9 mouse cellular contexts compared by ENCODE assay signal in the genomic region with DNA sequence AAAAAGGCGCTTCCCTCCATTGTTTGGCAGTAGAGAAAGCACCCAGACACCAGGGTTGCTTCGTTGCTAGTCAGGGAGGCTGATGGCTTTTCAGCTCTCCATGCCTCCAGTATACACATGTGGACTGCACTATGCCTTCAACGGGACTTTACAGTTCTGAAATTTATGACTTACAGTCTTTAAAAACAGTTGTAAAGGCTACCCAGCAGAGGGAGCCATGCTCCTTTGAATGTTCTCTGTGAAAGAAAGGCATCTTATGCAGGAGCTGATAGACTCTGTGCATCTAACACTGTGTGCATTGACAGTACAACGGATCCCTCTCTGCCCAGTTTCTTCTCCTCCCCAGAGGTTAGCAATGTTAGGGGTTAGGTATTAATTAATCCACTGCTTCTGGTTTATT. TPM values are rescaled to one million over a fixed set of nuclear protein-coding genes. Genes with fewer than 3 reads are reported as not detected.
A peak's percentile ranks its signal among the peaks of the same experiment; 100 is the strongest.
DNase-seq lines count a peak whose midpoint lies in the region; ATAC-seq lines count a peak whose summit lies in the region.
"Had no signal": no experiment of that assay in that cellular context is flagged by ENCODE, and none has a peak within 500 bp of the region (broad histone marks: within the 10 kb centered on the region; RNA-seq: fewer than 3 reads in every experiment).

No protein-coding gene starts in this region.

- no peaks in the 10 kb centered on the region for H3K4me1 ChIP-seq in kidney, embryonic 14.5 days (ENCODE audit: control insufficient read depth, insufficient read depth, low read length)
- no peaks in the 10 kb centered on the region for H3K4me1 ChIP-seq in neural tube, embryonic 12.5 days

- H3K4me3 ChIP-seq in kidney, embryonic 14.5 days (ENCODE audit: low read length) = no peak overlapping the region
- H3K4me3 ChIP-seq in neural tube, embryonic 12.5 days = no peak overlapping the region

- no peaks in the 10 kb centered on the region for H3K9me3 ChIP-seq in kidney, embryonic 14.5 days (ENCODE audit: control insufficient read depth, low read length)
- no peaks in the 10 kb centered on the region for H3K9me3 ChIP-seq in neural tube, embryonic 12.5 days

- H3K36me3 ChIP-seq in kidney, embryonic 14.5 days (ENCODE audit: control insufficient read depth, insufficient read depth, low read length) = no peaks in the 10 kb centered on the region
- H3K36me3 ChIP-seq in neural tube, embryonic 12.5 days = no peaks in the 10 kb centered on the region

- WGBS in kidney, embryonic 14.5 days = 45% methylated on average over 4 of the region's 4 CpGs
- WGBS in neural tube, embryonic 12.5 days = 53% methylated on average over 4 of the region's 4 CpGs

- intact Hi-C loops in heart, postnatal 36 days (cut with DNase I) = loop anchor here (2.0 kb wide), 1 partner anchor 864 kb away; no protein-coding TSS in a partner anchor
- intact Hi-C loops in left cerebral cortex, postnatal 4 days (cut with DNase I) = loop anchor here (1.0 kb wide), 1 partner anchor 863 kb away; no protein-coding TSS in a partner anchor

- H3K27ac ChIP-seq in kidney, embryonic 14.5 days (ENCODE audit: low read depth, low read length) = no peak overlapping the region
- H3K27ac ChIP-seq in neural tube, embryonic 12.5 days = no peak overlapping the region
- H3K27ac ChIP-seq: macrophage had no signal

- H3K27me3 ChIP-seq in kidney, embryonic 14.5 days (ENCODE audit: control insufficient read depth, insufficient read depth, low read length) = no peaks in the 10 kb centered on the region
- no peaks in the 10 kb centered on the region for H3K27me3 ChIP-seq in neural tube, embryonic 12.5 days (replicated peaks)

- no peak overlapping the region for H3K9ac ChIP-seq in kidney, embryonic 14.5 days (ENCODE audit: low read depth, low read length)
- H3K9ac ChIP-seq in neural tube, embryonic 12.5 days = no peak overlapping the region

- peak; percentile 76 for ATAC-seq in kidney, embryonic 14.5 days (ENCODE audit: low FRiP score, low TSS enrichment)
- ATAC-seq in neural tube, embryonic 12.5 days (ENCODE audit: low FRiP score, low read depth) = peak; percentile 58; the same call in 1 of the 2 replicates

- DNase-seq in kidney, adult 18-20 months = no peak
- peak; percentile 47 for DNase-seq in ES-CJ7 (ENCODE audit: low read depth, low spot score)
- peak; percentile 16 for DNase-seq in c-Kit-positive CD71-positive TER-119-negative erythroid progenitor cells, embryonic 14.5 days (ENCODE audit: low read depth)
- DNase-seq in heart, postnatal 36 days = peak; percentile 17 to 24
- DNase-seq in left cerebral cortex, postnatal 4 days = peak; percentile 59
- no peak for DNase-seq in spleen, adult 18-20 months

- H3K4me2 ChIP-seq in kidney, embryonic 14.5 days (replicated peaks; ENCODE audit: low read depth, low read length) = no peak overlapping the region
- H3K4me2 ChIP-seq in neural tube, embryonic 12.5 days (replicated peaks) = no peak overlapping the region

RNA-seq across cellular contexts. Expression of gene Depdc1b, which starts 30.9 kb away (rescaled TPM):
- 12.7 and 14.4 TPM in 2 replicates for polyA plus RNA-seq in kidney, embryonic 14.5 days (2014; fragmentation: Nextera tagmentation; extraction: Ambion mirVana)
- total RNA-seq in heart, postnatal 36 days (2021) = under 1 TPM; 0.22 to 0.46 TPM
- total RNA-seq in left cerebral cortex, postnatal 4 days (2021) = 1 to 10 TPM; 1.9 to 2.0 TPM
- 10.1 and 11.4 TPM in 2 replicates for polyA plus RNA-seq in neural tube, embryonic 12.5 days (2016; fragmentation: Nextera tagmentation; extraction: Ambion mirVana)

Comparison
In these comparisons a context has a peak if more than half of its experiments do, and no peak if none do; other contexts are left out.
1. DNase-seq: peak in ES-CJ7 (single experiment), c-Kit-positive CD71-positive TER-119-negative erythroid progenitor cells, embryonic 14.5 days (single experiment), heart, postnatal 36 days (2 of 2) and left cerebral cortex, postnatal 4 days (single experiment); none in kidney, adult 18-20 months (single experiment) and spleen, adult 18-20 months (0 of 2).